Mouse (Mus musculus): ENCODE measurements around the gene Wrap53. TPM values are rescaled to one million over a fixed set of nuclear protein-coding genes. Genes with fewer than 3 reads are reported as not detected.
A peak's percentile ranks its signal among the peaks of the same experiment; 100 is the strongest.

The Wrap53 gene
- polyA plus RNA-seq, 1 experiment from 2014 or later = 29.3 TPM

- Histone ChIP-seq H3K4me2 (ENCODE audit: low read length) (no peak overlapping the region), H3K27ac (ENCODE audit: low read depth, low read length) (no peak overlapping the region; the same call in 1 of the 2 replicates), H3K27me3 (replicated peaks; ENCODE audit: control insufficient read depth, insufficient read depth, low read length) (no peaks in the 10 kb centered on the region), H3K4me1 (ENCODE audit: control insufficient read depth, insufficient read depth, low read length) (peaks cover 12% of the 10 kb centered on the region), H3K9me3 (replicated peaks; ENCODE audit: control insufficient read depth, low read length) (no peaks in the 10 kb centered on the region), H3K4me3 (ENCODE audit: low read depth, low read length) (no peak overlapping the region), H3K9ac (ENCODE audit: low read length) (no peak overlapping the region), H3K36me3 (ENCODE audit: control insufficient read depth, insufficient read depth, low read length) (no peaks in the 10 kb centered on the region)
- WGBS = 84% methylated on average over 9 of the region's 9 CpGs
- ATAC-seq = no peak
- no peak for DNase-seq (ENCODE audit: low spot score)
Observed at GRCm38 (mm10) chr11:69525661-69526060, 54.4 kb downstream of the Wrap53 start.

GRCm38 (mm10) chr11:69523651-69524050 lies 56.4 kb downstream of the Wrap53 start:
- H3K4me3 ChIP-seq (ENCODE audit: low read depth, low read length) = no peak overlapping the region
- ATAC-seq = no peak
- 90% methylated on average over 4 of the region's 4 CpGs for WGBS

GRCm38 (mm10) chr11:69521526-69522149 lies 58.4 kb downstream of the Wrap53 start:
- Histone ChIP-seq H3K36me3 (ENCODE audit: control insufficient read depth, insufficient read depth, low read length) (no peaks in the 10 kb centered on the region), H3K27me3 (replicated peaks; ENCODE audit: control insufficient read depth, insufficient read depth, low read length) (no peaks in the 10 kb centered on the region), H3K4me2 (ENCODE audit: low read length) (no peak overlapping the region), H3K4me3 (ENCODE audit: low read depth, low read length) (no peak overlapping the region), H3K4me1 (ENCODE audit: control insufficient read depth, insufficient read depth, low read length) (peaks cover 7% of the 10 kb centered on the region), H3K27ac (ENCODE audit: low read depth, low read length) (no peak overlapping the region), H3K9ac (ENCODE audit: low read length) (no peak overlapping the region), H3K9me3 (replicated peaks; ENCODE audit: control insufficient read depth, low read length) (no peaks in the 10 kb centered on the region)
- DNase-seq (ENCODE audit: low spot score) (no peak), ATAC-seq (no peak)
- WGBS = 88% methylated on average over 9 of the region's 9 CpGs

More at GRCm38 (mm10) chr11:69523651-69524050, 56.4 kb downstream of the Wrap53 start:
- Histone ChIP-seq H3K36me3 (ENCODE audit: control insufficient read depth, insufficient read depth, low read length) (no peaks in the 10 kb centered on the region), H3K27ac (ENCODE audit: low read depth, low read length) (no peak overlapping the region), H3K4me1 (ENCODE audit: control insufficient read depth, insufficient read depth, low read length) (peaks cover 12% of the 10 kb centered on the region), H3K27me3 (replicated peaks; ENCODE audit: control insufficient read depth, insufficient read depth, low read length) (no peaks in the 10 kb centered on the region), H3K4me2 (ENCODE audit: low read length) (no peak overlapping the region), H3K9ac (ENCODE audit: low read length) (no peak overlapping the region), H3K9me3 (replicated peaks; ENCODE audit: control insufficient read depth, low read length) (no peaks in the 10 kb centered on the region)
- no peak for DNase-seq (ENCODE audit: low spot score)

GRCm38 (mm10) chr11:69519976-69520375 lies 60.1 kb downstream of the Wrap53 start:
- Histone ChIP-seq H3K9ac (ENCODE audit: low read length) (no peak overlapping the region), H3K4me1 (ENCODE audit: control insufficient read depth, insufficient read depth, low read length) (no peaks in the 10 kb centered on the region), H3K4me2 (ENCODE audit: low read length) (no peak overlapping the region), H3K27ac (ENCODE audit: low read depth, low read length) (no peak overlapping the region), H3K27me3 (replicated peaks; ENCODE audit: control insufficient read depth, insufficient read depth, low read length) (no peaks in the 10 kb centered on the region), H3K36me3 (ENCODE audit: control insufficient read depth, insufficient read depth, low read length) (no peaks in the 10 kb centered on the region), H3K4me3 (ENCODE audit: low read depth, low read length) (no peak overlapping the region), H3K9me3 (replicated peaks; ENCODE audit: control insufficient read depth, low read length) (no peaks in the 10 kb centered on the region)
- DNase-seq (ENCODE audit: low spot score) = no peak
- no peak for ATAC-seq
- WGBS = 80% methylated on average over 4 of the region's 4 CpGs

- Histone ChIP-seq H3K9ac (ENCODE audit: low read length) (no peak overlapping the region), H3K9me3 (replicated peaks; ENCODE audit: control insufficient read depth, low read length) (no peaks in the 10 kb centered on the region), H3K4me2 (ENCODE audit: low read length) (no peak overlapping the region), H3K4me1 (ENCODE audit: control insufficient read depth, insufficient read depth, low read length) (no peaks in the 10 kb centered on the region), H3K36me3 (ENCODE audit: control insufficient read depth, insufficient read depth, low read length) (no peaks in the 10 kb centered on the region), H3K27ac (ENCODE audit: low read depth, low read length) (no peak overlapping the region), H3K27me3 (replicated peaks; ENCODE audit: control insufficient read depth, insufficient read depth, low read length) (no peaks in the 10 kb centered on the region), H3K4me3 (ENCODE audit: low read depth, low read length) (no peak overlapping the region)
- no peak for ATAC-seq
- no peak for DNase-seq (ENCODE audit: low spot score)
- WGBS = 76% methylated on average over 3 of the region's 3 CpGs
Observed at GRCm38 (mm10) chr11:69516661-69517060, 63.4 kb downstream of the Wrap53 start.

GRCm38 (mm10) chr11:69516151-69516640 lies 63.9 kb downstream of the Wrap53 start:
- H3K27ac ChIP-seq (ENCODE audit: low read depth, low read length) = no peak overlapping the region
- no peak overlapping the region for H3K4me3 ChIP-seq (ENCODE audit: low read depth, low read length)
- H3K27me3 ChIP-seq (replicated peaks; ENCODE audit: control insufficient read depth, insufficient read depth, low read length) = no peaks in the 10 kb centered on the region
- DNase-seq (ENCODE audit: low spot score) (no peak), ATAC-seq (no peak)
- no peaks in the 10 kb centered on the region for H3K4me1 ChIP-seq (ENCODE audit: control insufficient read depth, insufficient read depth, low read length)
- WGBS = 74% methylated on average over 15 of the region's 15 CpGs
- H3K36me3 ChIP-seq (ENCODE audit: control insufficient read depth, insufficient read depth, low read length) = no peaks in the 10 kb centered on the region
- no peak overlapping the region for H3K9ac ChIP-seq (ENCODE audit: low read length)
- H3K4me2 ChIP-seq (ENCODE audit: low read length) = no peak overlapping the region
- no peaks in the 10 kb centered on the region for H3K9me3 ChIP-seq (replicated peaks; ENCODE audit: control insufficient read depth, low read length)

GRCm38 (mm10) chr11:69513840-69514239 lies 66.2 kb downstream of the Wrap53 start:
- Histone ChIP-seq H3K27ac (ENCODE audit: low read depth, low read length) (no peak overlapping the region), H3K9me3 (replicated peaks; ENCODE audit: control insufficient read depth, low read length) (no peaks in the 10 kb centered on the region), H3K27me3 (replicated peaks; ENCODE audit: control insufficient read depth, insufficient read depth, low read length) (no peaks in the 10 kb centered on the region), H3K4me2 (ENCODE audit: low read length) (no peak overlapping the region), H3K36me3 (ENCODE audit: control insufficient read depth, insufficient read depth, low read length) (no peaks in the 10 kb centered on the region), H3K4me1 (ENCODE audit: control insufficient read depth, insufficient read depth, low read length) (no peaks in the 10 kb centered on the region), H3K9ac (ENCODE audit: low read length) (no peak overlapping the region), H3K4me3 (ENCODE audit: low read depth, low read length) (no peak overlapping the region)
- DNase-seq (ENCODE audit: low spot score) (peak; percentile 89), ATAC-seq (no peak)
- 8% methylated on average over 6 of the region's 6 CpGs for WGBS

Other genes starting within 250 kb of the Wrap53 start
- 126 and 146 TPM in 2 replicates for gene Rnf227, start 239.8 kb downstream of the Wrap53 start, polyA plus RNA-seq (2014; fragmentation: Nextera tagmentation; extraction: Ambion mirVana)
- gene Chd3, start 210.8 kb downstream of the Wrap53 start, polyA plus RNA-seq (2014; fragmentation: Nextera tagmentation; extraction: Ambion mirVana) = 70.3 and 77.3 TPM in 2 replicates
- gene Naa38, start 184.8 kb downstream of the Wrap53 start, polyA plus RNA-seq (2014; fragmentation: Nextera tagmentation; extraction: Ambion mirVana) = 106 and 142 TPM in 2 replicates
- gene Cyb5d1, start 184.6 kb downstream of the Wrap53 start, polyA plus RNA-seq (2014; fragmentation: Nextera tagmentation; extraction: Ambion mirVana) = 31.1 and 36.4 TPM in 2 replicates
- 4.7 and 5.7 TPM in 2 replicates for gene Tmem88, start 182.0 kb downstream of the Wrap53 start, polyA plus RNA-seq (2014; fragmentation: Nextera tagmentation; extraction: Ambion mirVana)
- 28.7 and 38.2 TPM in 2 replicates for gene Kdm6b, start 166.6 kb downstream of the Wrap53 start, polyA plus RNA-seq (2014; fragmentation: Nextera tagmentation; extraction: Ambion mirVana)
- 2.7 and 3.8 TPM in 2 replicates for gene Dnah2, start 31.1 kb downstream of the Wrap53 start, polyA plus RNA-seq (2014; fragmentation: Nextera tagmentation; extraction: Ambion mirVana)
- 38.6 and 48.2 TPM in 2 replicates for gene Efnb3, start 20.1 kb downstream of the Wrap53 start, polyA plus RNA-seq (2014; fragmentation: Nextera tagmentation; extraction: Ambion mirVana)
- 111 and 113 TPM in 2 replicates for gene Trp53, start 104 bp upstream of the Wrap53 start, polyA plus RNA-seq (2014; fragmentation: Nextera tagmentation; extraction: Ambion mirVana)
- 22.0 and 31.5 TPM in 2 replicates for gene Atp1b2, start 25.7 kb upstream of the Wrap53 start, polyA plus RNA-seq (2014; fragmentation: Nextera tagmentation; extraction: Ambion mirVana)
- gene Shbg, start 37.6 kb upstream of the Wrap53 start, polyA plus RNA-seq (2014; fragmentation: Nextera tagmentation; extraction: Ambion mirVana) = not detected in 2 replicates
- gene Sat2, start 41.8 kb upstream of the Wrap53 start, polyA plus RNA-seq (2014; fragmentation: Nextera tagmentation; extraction: Ambion mirVana) = 17.6 and 18.2 TPM in 2 replicates
- gene Fxr2, start 52.7 kb upstream of the Wrap53 start, polyA plus RNA-seq (2014; fragmentation: Nextera tagmentation; extraction: Ambion mirVana) = 34.2 and 35.0 TPM in 2 replicates
- gene Sox15, start 75.1 kb upstream of the Wrap53 start, polyA plus RNA-seq (2014; fragmentation: Nextera tagmentation; extraction: Ambion mirVana) = not detected in 2 replicates
- 72.9 and 83.0 TPM in 2 replicates for gene Mpdu1, start 82.4 kb upstream of the Wrap53 start, polyA plus RNA-seq (2014; fragmentation: Nextera tagmentation; extraction: Ambion mirVana)
- gene Cd68, start 85.9 kb upstream of the Wrap53 start, polyA plus RNA-seq (2014; fragmentation: Nextera tagmentation; extraction: Ambion mirVana) = 8.2 and 9.6 TPM in 2 replicates
- gene Eif4a1, start 92.2 kb upstream of the Wrap53 start, polyA plus RNA-seq (2014; fragmentation: Nextera tagmentation; extraction: Ambion mirVana) = 1,177 and 1,222 TPM in 2 replicates
- gene Senp3, start 101.8 kb upstream of the Wrap53 start, polyA plus RNA-seq (2014; fragmentation: Nextera tagmentation; extraction: Ambion mirVana) = 81.8 and 88.2 TPM in 2 replicates
- gene Tnfsf13, start 105.5 kb upstream of the Wrap53 start, polyA plus RNA-seq (2014; fragmentation: Nextera tagmentation; extraction: Ambion mirVana) = 0.53 TPM in 1 of 2 replicates, not detected in the other
- gene Tnfsf12, start 115.6 kb upstream of the Wrap53 start, polyA plus RNA-seq (2014; fragmentation: Nextera tagmentation; extraction: Ambion mirVana) = 2.2 and 2.7 TPM in 2 replicates
- gene Tnfsfm13, start 115.8 kb upstream of the Wrap53 start, polyA plus RNA-seq (2014; fragmentation: Nextera tagmentation; extraction: Ambion mirVana) = 1.5 and 1.6 TPM in 2 replicates
- gene Polr2a, start 178.4 kb upstream of the Wrap53 start, polyA plus RNA-seq (2014; fragmentation: Nextera tagmentation; extraction: Ambion mirVana) = 21.1 and 21.3 TPM in 2 replicates
- gene Slc35g3, start 181.7 kb upstream of the Wrap53 start, polyA plus RNA-seq (2014; fragmentation: Nextera tagmentation; extraction: Ambion mirVana) = 0.56 TPM in 1 of 2 replicates, not detected in the other
- 2.1 and 2.8 TPM in 2 replicates for gene Zbtb4, start 185.7 kb upstream of the Wrap53 start, polyA plus RNA-seq (2014; fragmentation: Nextera tagmentation; extraction: Ambion mirVana)
- gene Chrnb1, start 215.7 kb upstream of the Wrap53 start, polyA plus RNA-seq (2014; fragmentation: Nextera tagmentation; extraction: Ambion mirVana) = 0.68 and 1.4 TPM in 2 replicates
- gene Fgf11, start 221.6 kb upstream of the Wrap53 start, polyA plus RNA-seq (2014; fragmentation: Nextera tagmentation; extraction: Ambion mirVana) = 2.9 and 3.0 TPM in 2 replicates
- 0.15 and 0.52 TPM in 2 replicates for gene Tmem102, start 225.4 kb upstream of the Wrap53 start, polyA plus RNA-seq (2014; fragmentation: Nextera tagmentation; extraction: Ambion mirVana)
- not detected in 2 replicates for gene Gm39566, start 235.0 kb upstream of the Wrap53 start, polyA plus RNA-seq (2014; fragmentation: Nextera tagmentation; extraction: Ambion mirVana)
- not detected in 2 replicates for gene Spem2, start 238.2 kb upstream of the Wrap53 start, polyA plus RNA-seq (2014; fragmentation: Nextera tagmentation; extraction: Ambion mirVana)
- 0.39 TPM in 1 of 2 replicates, not detected in the other for gene Spem1, start 241.9 kb upstream of the Wrap53 start, polyA plus RNA-seq (2014; fragmentation: Nextera tagmentation; extraction: Ambion mirVana)

Data from forebrain, embryonic 14.5 days (tissue).